Mouse (Mus musculus): ENCODE measurements around the gene Mettl21a. TPM values are rescaled to one million over a fixed set of nuclear protein-coding genes. Genes with fewer than 3 reads are reported as not detected.

Mettl21a gene
- polyA plus RNA-seq, 1 experiment from 2014 or later: 20.2 TPM

DNA sequence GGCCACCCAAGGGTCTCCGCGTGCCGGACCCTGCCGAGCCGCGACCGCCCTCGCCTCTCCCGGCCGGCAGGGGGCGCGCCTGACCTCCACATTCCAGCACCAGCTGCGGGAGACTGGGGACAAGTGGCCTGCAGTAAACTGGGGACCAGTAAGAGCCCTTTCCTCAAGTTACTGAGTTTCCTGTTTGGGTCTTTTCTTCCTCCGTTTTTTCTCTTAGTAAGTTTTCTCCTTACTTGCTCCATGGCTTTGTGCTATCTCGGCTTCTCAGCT lies 608 bp upstream of the Mettl21a start:
- ATAC-seq: peak; percentile 82
- Histone ChIP-seq H3K4me1 (ENCODE audit: control insufficient read depth, insufficient read depth, low read length) (peaks cover 20% of the 10 kb centered on the region), H3K36me3 (ENCODE audit: control insufficient read depth, insufficient read depth, low read length) (no peaks in the 10 kb centered on the region), H3K4me2 (ENCODE audit: low read length) (peak overlapping the region; percentile 65), H3K9ac (ENCODE audit: low read depth, low read length) (peak overlapping the region; percentile 98), H3K9me3 (replicated peaks; ENCODE audit: control insufficient read depth, low read length, poor library complexity, severe bottlenecking) (no peaks in the 10 kb centered on the region), H3K27ac (ENCODE audit: low read length) (peak overlapping the region; percentile 96), H3K27me3 (ENCODE audit: control insufficient read depth, insufficient read depth, low read depth, low read length) (no peaks in the 10 kb centered on the region), H3K4me3 (ENCODE audit: low read depth, low read length) (peak overlapping the region; percentile 84)
- under 1% methylated on average over 15 of the region's 15 CpGs for WGBS

DNA sequence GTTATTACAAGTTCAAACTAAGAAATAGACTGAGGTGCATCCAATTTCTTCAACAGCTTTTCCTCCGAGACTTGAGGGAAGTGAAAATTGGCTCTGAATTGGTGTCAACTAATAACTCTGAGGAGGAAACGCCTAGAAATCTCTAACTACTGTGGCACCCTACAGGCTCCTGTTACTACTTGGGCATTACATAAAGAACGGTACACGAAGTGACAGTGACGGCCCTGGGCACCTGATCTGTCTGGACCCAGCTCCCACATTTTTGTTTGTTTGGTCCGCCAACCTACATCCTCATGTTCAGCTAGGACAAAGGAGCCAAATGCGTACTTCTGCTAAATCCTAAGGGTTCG lies 536 bp downstream of the Mettl21a start:
- peak; percentile 52 for ATAC-seq
- WGBS: 2% methylated on average over 8 of the region's 8 CpGs
- peak overlapping the region; percentile 96 for H3K27ac ChIP-seq (ENCODE audit: low read length)
- peak overlapping the region; percentile 65 for H3K4me2 ChIP-seq (ENCODE audit: low read length)
- no peaks in the 10 kb centered on the region for H3K9me3 ChIP-seq (replicated peaks; ENCODE audit: control insufficient read depth, low read length, poor library complexity, severe bottlenecking)
- H3K36me3 ChIP-seq (ENCODE audit: control insufficient read depth, insufficient read depth, low read length): peaks cover 2% of the 10 kb centered on the region; the same call in 1 of the 2 replicates
- H3K9ac ChIP-seq (ENCODE audit: low read depth, low read length): peak overlapping the region; percentile 98
- H3K4me3 ChIP-seq (ENCODE audit: low read depth, low read length): peak overlapping the region; percentile 84
- H3K27me3 ChIP-seq (ENCODE audit: control insufficient read depth, insufficient read depth, low read depth, low read length): no peaks in the 10 kb centered on the region
- peaks cover 20% of the 10 kb centered on the region for H3K4me1 ChIP-seq (ENCODE audit: control insufficient read depth, insufficient read depth, low read length)

DNA sequence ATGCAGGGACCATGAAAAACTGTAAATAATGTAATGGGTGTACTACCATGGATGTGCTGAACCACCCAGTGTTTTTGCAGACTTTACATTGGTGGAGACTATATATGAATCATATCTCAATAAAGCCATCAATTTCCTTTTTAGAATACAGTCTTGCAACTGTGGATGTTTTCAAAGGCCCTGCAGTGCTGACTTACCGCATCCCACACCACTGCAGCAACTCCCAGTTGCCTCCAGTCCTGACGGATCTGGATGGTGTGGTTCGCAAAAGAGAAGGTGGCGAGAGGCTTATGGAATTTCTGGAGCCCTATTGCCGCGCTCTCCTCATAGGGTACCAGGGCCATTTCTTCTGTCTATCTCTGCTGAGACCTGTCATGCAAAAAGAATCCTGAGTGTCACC lies 966 bp downstream of the Mettl21a start:
- Histone ChIP-seq H3K9ac (ENCODE audit: low read depth, low read length) (peak overlapping the region; percentile 98), H3K4me1 (ENCODE audit: control insufficient read depth, insufficient read depth, low read length) (peaks cover 20% of the 10 kb centered on the region), H3K4me3 (ENCODE audit: low read depth, low read length) (peak overlapping the region; percentile 84), H3K36me3 (ENCODE audit: control insufficient read depth, insufficient read depth, low read length) (peaks cover 2% of the 10 kb centered on the region; the same call in 1 of the 2 replicates), H3K4me2 (ENCODE audit: low read length) (peak overlapping the region; percentile 65), H3K27ac (ENCODE audit: low read length) (no peak overlapping the region), H3K27me3 (ENCODE audit: control insufficient read depth, insufficient read depth, low read depth, low read length) (no peaks in the 10 kb centered on the region), H3K9me3 (replicated peaks; ENCODE audit: control insufficient read depth, low read length, poor library complexity, severe bottlenecking) (no peaks in the 10 kb centered on the region)
- 64% methylated on average over 6 of the region's 6 CpGs for WGBS
- no peak for ATAC-seq

DNA sequence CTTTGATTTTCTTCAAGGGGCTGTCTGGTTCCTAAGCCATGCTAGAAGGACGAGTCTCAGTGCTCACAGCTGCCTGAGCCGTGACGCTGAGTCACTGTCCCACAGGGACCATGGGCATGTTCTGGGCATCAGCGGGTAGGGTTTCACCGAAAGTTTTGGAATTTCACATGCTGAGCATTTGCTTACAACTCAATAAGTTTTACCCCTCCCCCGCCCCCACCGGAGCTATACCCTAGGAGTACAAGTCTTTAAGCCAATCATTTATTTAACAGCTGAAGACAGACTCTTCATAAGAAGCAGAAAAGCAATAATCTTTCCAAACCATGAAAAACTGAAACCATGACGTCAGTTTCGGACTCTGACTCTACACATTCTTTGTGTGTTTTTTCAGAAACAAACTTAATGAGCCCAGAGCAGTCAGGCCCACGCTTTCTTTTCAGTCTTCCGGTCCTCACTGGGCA lies 1.5 kb downstream of the Mettl21a start:
- Histone ChIP-seq H3K9me3 (replicated peaks; ENCODE audit: control insufficient read depth, low read length, poor library complexity, severe bottlenecking) (no peaks in the 10 kb centered on the region), H3K4me1 (ENCODE audit: control insufficient read depth, insufficient read depth, low read length) (peaks cover 20% of the 10 kb centered on the region), H3K36me3 (ENCODE audit: control insufficient read depth, insufficient read depth, low read length) (peaks cover 2% of the 10 kb centered on the region; the same call in 1 of the 2 replicates), H3K4me3 (ENCODE audit: low read depth, low read length) (no peak overlapping the region), H3K4me2 (ENCODE audit: low read length) (peak overlapping the region; percentile 65; the same call in 1 of the 2 replicates), H3K9ac (ENCODE audit: low read depth, low read length) (0 out of 2 replicates have a peak overlapping the region, but pooled peaks have one; percentile 98), H3K27me3 (ENCODE audit: control insufficient read depth, insufficient read depth, low read depth, low read length) (no peaks in the 10 kb centered on the region), H3K27ac (ENCODE audit: low read length) (no peak overlapping the region)
- ATAC-seq: no peak
- WGBS: 84% methylated on average over 11 of the region's 11 CpGs

DNA sequence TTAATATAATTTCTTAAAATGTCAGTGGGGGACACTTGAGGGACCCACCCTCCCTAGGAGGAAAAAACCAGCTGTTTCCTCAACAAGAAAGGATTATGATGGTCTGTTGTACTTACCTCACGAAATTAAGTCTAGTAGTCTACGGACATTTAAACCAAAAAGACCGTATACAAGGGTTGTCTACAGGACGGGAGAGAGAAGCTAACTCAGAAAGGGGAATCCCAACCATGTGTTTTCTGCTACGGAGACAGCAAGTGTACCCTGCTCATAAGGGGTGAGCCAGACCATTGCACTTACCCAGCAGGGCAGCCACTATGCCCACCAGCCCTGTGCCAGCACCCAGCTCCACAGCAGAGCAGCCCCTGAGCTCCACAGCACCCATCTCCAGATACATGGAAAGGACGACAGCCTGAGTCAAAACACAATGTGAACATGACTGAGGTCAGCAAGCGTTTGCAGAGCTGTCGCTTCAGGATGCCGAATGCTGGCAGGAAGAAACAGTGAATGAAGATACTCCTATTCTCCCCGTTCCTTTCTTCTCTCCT lies 2.2 kb downstream of the Mettl21a start:
- Histone ChIP-seq H3K4me3 (ENCODE audit: low read depth, low read length) (no peak overlapping the region), H3K4me2 (ENCODE audit: low read length) (no peak overlapping the region), H3K27ac (ENCODE audit: low read length) (no peak overlapping the region), H3K36me3 (ENCODE audit: control insufficient read depth, insufficient read depth, low read length) (peaks cover 6% of the 10 kb centered on the region; the same call in 1 of the 2 replicates), H3K27me3 (ENCODE audit: control insufficient read depth, insufficient read depth, low read depth, low read length) (no peaks in the 10 kb centered on the region), H3K9me3 (replicated peaks; ENCODE audit: control insufficient read depth, low read length, poor library complexity, severe bottlenecking) (no peaks in the 10 kb centered on the region), H3K4me1 (ENCODE audit: control insufficient read depth, insufficient read depth, low read length) (peaks cover 20% of the 10 kb centered on the region), H3K9ac (ENCODE audit: low read depth, low read length) (no peak overlapping the region)
- no peak for ATAC-seq
- 84% methylated on average over 10 of the region's 10 CpGs for WGBS

DNA sequence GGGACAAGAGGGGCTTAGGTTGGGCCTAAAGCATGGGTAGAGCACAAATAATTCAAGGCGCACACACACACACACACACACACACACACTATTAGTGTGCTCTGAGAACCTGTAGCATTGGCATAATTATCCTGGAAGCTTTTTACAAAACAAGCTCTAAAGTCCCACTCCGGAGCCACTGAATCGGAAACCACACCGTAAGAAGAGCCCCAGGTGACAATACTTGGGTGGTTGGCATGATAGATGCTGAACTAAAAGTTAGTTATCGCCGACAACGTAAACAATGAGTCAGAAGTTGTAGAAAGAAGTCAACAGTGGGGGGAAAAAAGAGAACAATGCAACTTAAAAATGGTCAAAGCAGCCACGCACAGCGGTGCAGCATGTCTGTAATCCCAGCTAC lies 2.7 kb downstream of the Mettl21a start:
- Histone ChIP-seq H3K4me2 (ENCODE audit: low read length) (no peak overlapping the region), H3K27me3 (ENCODE audit: control insufficient read depth, insufficient read depth, low read depth, low read length) (no peaks in the 10 kb centered on the region), H3K4me1 (ENCODE audit: control insufficient read depth, insufficient read depth, low read length) (peaks cover 20% of the 10 kb centered on the region), H3K27ac (ENCODE audit: low read length) (no peak overlapping the region), H3K36me3 (ENCODE audit: control insufficient read depth, insufficient read depth, low read length) (peaks cover 6% of the 10 kb centered on the region; the same call in 1 of the 2 replicates), H3K9ac (ENCODE audit: low read depth, low read length) (no peak overlapping the region), H3K4me3 (ENCODE audit: low read depth, low read length) (no peak overlapping the region), H3K9me3 (replicated peaks; ENCODE audit: control insufficient read depth, low read length, poor library complexity, severe bottlenecking) (no peaks in the 10 kb centered on the region)
- 83% methylated on average over 9 of the region's 9 CpGs for WGBS
- ATAC-seq: no peak

DNA sequence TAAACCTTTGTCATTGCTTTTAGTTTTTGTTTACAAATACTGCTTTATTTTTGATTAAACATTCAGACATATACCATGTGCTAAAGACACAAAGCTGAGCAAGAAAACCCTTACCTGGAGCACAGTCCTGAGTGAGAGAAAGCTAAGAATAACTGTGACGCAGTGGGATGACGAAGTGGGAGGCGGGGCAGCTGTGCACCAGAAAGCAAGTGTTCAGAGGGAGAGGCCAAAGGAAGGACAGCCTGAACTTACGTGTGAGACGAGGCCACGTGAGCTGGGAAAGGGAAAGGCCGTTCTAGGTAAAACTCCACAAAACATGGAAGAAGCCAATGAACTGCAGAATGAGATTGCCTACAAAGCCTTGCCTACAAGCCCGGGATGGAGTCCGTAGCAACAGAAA lies 7.1 kb downstream of the Mettl21a start:
- H3K9me3 ChIP-seq (replicated peaks; ENCODE audit: control insufficient read depth, low read length, poor library complexity, severe bottlenecking): no peaks in the 10 kb centered on the region
- no peak overlapping the region for H3K4me3 ChIP-seq (ENCODE audit: low read depth, low read length)
- no peaks in the 10 kb centered on the region for H3K27me3 ChIP-seq (ENCODE audit: control insufficient read depth, insufficient read depth, low read depth, low read length)
- H3K4me2 ChIP-seq (ENCODE audit: low read length): no peak overlapping the region
- H3K4me1 ChIP-seq (ENCODE audit: control insufficient read depth, insufficient read depth, low read length): no peaks in the 10 kb centered on the region
- no peak overlapping the region for H3K9ac ChIP-seq (ENCODE audit: low read depth, low read length)
- 92% methylated on average over 9 of the region's 9 CpGs for WGBS
- ATAC-seq: no peak
- H3K36me3 ChIP-seq (ENCODE audit: control insufficient read depth, insufficient read depth, low read length): peaks cover 20% of the 10 kb centered on the region
- no peak overlapping the region for H3K27ac ChIP-seq (ENCODE audit: low read length)

DNA sequence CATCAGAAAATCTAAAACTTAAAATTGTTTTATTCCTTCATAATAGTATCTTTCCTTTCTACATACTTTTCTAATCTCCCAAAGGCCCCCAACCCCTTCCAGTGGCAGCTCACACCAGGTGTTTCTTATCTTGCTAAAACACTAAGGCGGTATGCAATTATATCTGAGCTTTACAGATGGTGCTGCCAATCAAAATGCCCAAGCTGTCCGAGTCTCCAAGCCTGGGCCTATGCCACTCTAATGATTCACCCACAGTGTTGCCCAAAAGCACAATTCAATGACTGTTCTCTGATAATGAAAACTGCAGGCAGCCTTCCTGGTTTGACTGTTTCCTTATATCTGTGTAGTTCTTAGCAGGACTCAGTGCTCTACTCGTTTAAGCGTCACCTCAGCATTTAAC lies 7.9 kb downstream of the Mettl21a start:
- Histone ChIP-seq H3K9me3 (replicated peaks; ENCODE audit: control insufficient read depth, low read length, poor library complexity, severe bottlenecking) (no peaks in the 10 kb centered on the region), H3K36me3 (ENCODE audit: control insufficient read depth, insufficient read depth, low read length) (peaks cover 20% of the 10 kb centered on the region), H3K4me3 (ENCODE audit: low read depth, low read length) (no peak overlapping the region), H3K9ac (ENCODE audit: low read depth, low read length) (no peak overlapping the region), H3K4me2 (ENCODE audit: low read length) (no peak overlapping the region), H3K27me3 (ENCODE audit: control insufficient read depth, insufficient read depth, low read depth, low read length) (no peaks in the 10 kb centered on the region), H3K27ac (ENCODE audit: low read length) (no peak overlapping the region), H3K4me1 (ENCODE audit: control insufficient read depth, insufficient read depth, low read length) (no peaks in the 10 kb centered on the region)
- no peak for ATAC-seq
- WGBS: 83% methylated on average over 4 of the region's 4 CpGs

DNA sequence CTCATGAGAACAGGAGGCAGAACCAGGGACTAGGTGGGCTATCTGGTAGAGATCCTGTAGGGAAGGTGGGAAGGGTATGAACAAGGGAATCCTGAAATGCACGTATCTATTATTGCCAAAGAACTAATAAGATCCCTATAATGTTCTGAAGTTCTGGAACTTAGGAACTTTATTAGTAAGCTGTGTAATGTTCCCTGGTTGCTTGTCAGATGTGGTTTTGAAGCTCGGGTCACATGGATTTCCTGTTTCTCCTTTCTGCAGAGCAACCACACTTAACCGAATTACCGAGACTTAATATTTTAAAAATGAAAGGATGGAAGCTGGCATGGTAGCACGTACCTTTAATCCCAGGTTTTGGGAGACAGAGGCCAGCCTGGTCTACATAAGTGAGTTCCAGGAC lies 13.7 kb downstream of the Mettl21a start:
- no peak for ATAC-seq
- Histone ChIP-seq H3K27me3 (ENCODE audit: control insufficient read depth, insufficient read depth, low read depth, low read length) (no peaks in the 10 kb centered on the region), H3K36me3 (ENCODE audit: control insufficient read depth, insufficient read depth, low read length) (peaks cover 14% of the 10 kb centered on the region), H3K4me3 (ENCODE audit: low read depth, low read length) (no peak overlapping the region), H3K4me2 (ENCODE audit: low read length) (no peak overlapping the region), H3K9ac (ENCODE audit: low read depth, low read length) (no peak overlapping the region), H3K4me1 (ENCODE audit: control insufficient read depth, insufficient read depth, low read length) (no peaks in the 10 kb centered on the region), H3K27ac (ENCODE audit: low read length) (no peak overlapping the region), H3K9me3 (replicated peaks; ENCODE audit: control insufficient read depth, low read length, poor library complexity, severe bottlenecking) (no peaks in the 10 kb centered on the region)
- WGBS: 97% methylated on average over 5 of the region's 5 CpGs

Measured in midbrain, embryonic 16.5 days (tissue).